Mouse (Mus musculus) CH12.LX (cell line): ENCODE data around the gene Commd1. TPM values are rescaled to one million over a fixed set of nuclear protein-coding genes. Genes with fewer than 3 reads are reported as not detected.
A peak's percentile ranks its signal among the peaks of the same experiment; 100 is the strongest.

Source experiments
- DNase-seq: peaks from one replicate; pipeline ENCODE4 v3.0.0-alpha.2; 2013; ENCODE audit errors: extremely low read depth
- H3K27ac ChIP-seq: 2 replicates; pipeline ENCODE4 v1.5.1; 2012; ENCODE audit warnings: low read depth, mild to moderate bottlenecking, control low read depth, moderate library complexity; ENCODE audit not compliant: insufficient read depth
- H3K27me3 ChIP-seq: replicated peaks from 2 replicates; pipeline ENCODE3; 2012; ENCODE audit warnings: inconsistent platforms
- H3K36me3 ChIP-seq, 2 experiments: replicated peaks in 1 of 2; 2 replicates each; pipeline versions ENCODE3 to v1.6.1; 2012; ENCODE audit warnings: inconsistent platforms in 1 of 2, low read length in 1 of 2, mild to moderate bottlenecking in 1 of 2, mixed read lengths in 1 of 2, moderate library complexity in 1 of 2; ENCODE audit not compliant: control insufficient read depth in 1 of 2, insufficient read depth in 1 of 2
- H3K4me1 ChIP-seq, 2 experiments: 2 replicates each; pipeline ENCODE4 v1.6.1; 2012; ENCODE audit warnings: inconsistent platforms in 1 of 2, moderate library complexity in 1 of 2; ENCODE audit not compliant: insufficient read depth in 2 of 2, control insufficient read depth in 1 of 2
- H3K4me2 ChIP-seq: 2 replicates; pipeline ENCODE4 v1.6.1; 2012; ENCODE audit warnings: low read depth, mild to moderate bottlenecking, control low read depth; ENCODE audit not compliant: poor library complexity, insufficient read depth, severe bottlenecking
- H3K4me3 ChIP-seq, 3 experiments: fragments of 150-350 bp in 1 of 3; sonication (generic) in 1 of 3; replicated peaks in 1 of 3; 2 replicates each; pipeline versions ENCODE3 to v1.5.1; 2011 to 2012; ENCODE audit warnings: low read depth in 2 of 3, low read length in 2 of 3, mild to moderate bottlenecking in 2 of 3, moderate library complexity in 2 of 3, control low read depth in 1 of 3, improper control_type of control experiment in 1 of 3, inconsistent platforms in 1 of 3, mixed read lengths in 1 of 3; ENCODE audit not compliant: poor library complexity in 1 of 3
- H3K79me2 ChIP-seq: replicated peaks from 2 replicates; pipeline ENCODE4 v1.6.1; 2012; ENCODE audit warnings: mild to moderate bottlenecking, moderate library complexity; ENCODE audit not compliant: control insufficient read depth, poor library complexity, insufficient read depth, severe bottlenecking; ENCODE audit errors: extremely low read depth
- H3K9ac ChIP-seq: 2 replicates; pipeline ENCODE4 v1.6.1; 2012; ENCODE audit warnings: low read depth, mild to moderate bottlenecking, control low read depth, moderate library complexity; ENCODE audit not compliant: insufficient read depth
- H3K9me3 ChIP-seq: replicated peaks from 2 replicates; pipeline ENCODE3; 2012; ENCODE audit warnings: low read length, inconsistent platforms, mixed read lengths
- CHD1 ChIP-seq: IDR thresholded peaks from 2 replicates; pipeline ENCODE4 v1.6.1; 2012; ENCODE audit warnings: low read depth, low read length, improper control_type of control experiment, inconsistent platforms
- E2F4 ChIP-seq: IDR thresholded peaks from 2 replicates; pipeline ENCODE4 v1.6.1; 2011; ENCODE audit warnings: low read depth, low read length, improper control_type of control experiment; ENCODE audit not compliant: insufficient replicate concordance
- MAX ChIP-seq: IDR thresholded peaks from 2 replicates; pipeline ENCODE4 v1.6.1; 2011; ENCODE audit warnings: low read length, improper control_type of control experiment
- MEF2A ChIP-seq: IDR thresholded peaks from 2 replicates; pipeline ENCODE4 v1.6.1; 2014; ENCODE audit warnings: low read depth, mild to moderate bottlenecking, inconsistent platforms, low read length, improper control_type of control experiment, borderline replicate concordance
- MYC ChIP-seq: IDR thresholded peaks from 2 replicates; pipeline ENCODE4 v1.6.1; 2011; ENCODE audit warnings: low read depth, mild to moderate bottlenecking, improper control_type of control experiment, low read length
- NRF1 ChIP-seq: IDR thresholded peaks from 2 replicates; pipeline ENCODE4 v1.6.1; 2014; ENCODE audit warnings: low read depth, mild to moderate bottlenecking, inconsistent platforms, low read length, improper control_type of control experiment, moderate library complexity
- POLR2A ChIP-seq: IDR thresholded peaks from 2 replicates; pipeline ENCODE4 v1.6.1; 2011; ENCODE audit warnings: low read depth, mild to moderate bottlenecking, improper control_type of control experiment, low read length
- TBP ChIP-seq: conservative IDR thresholded peaks from 2 replicates; pipeline ENCODE4 v1.6.1; 2011; ENCODE audit warnings: low read depth, low read length, improper control_type of control experiment
- TCF12 ChIP-seq: IDR thresholded peaks from 2 replicates; pipeline ENCODE4 v1.6.1; 2014; ENCODE audit warnings: low read depth, mild to moderate bottlenecking, inconsistent platforms, low read length, improper control_type of control experiment
- ZC3H11A ChIP-seq: IDR thresholded peaks from 2 replicates; pipeline ENCODE4 v1.6.1; 2012; ENCODE audit warnings: low read depth, mild to moderate bottlenecking, inconsistent platforms, low read length, improper control_type of control experiment
- ZKSCAN1 ChIP-seq: IDR thresholded peaks from 2 replicates; pipeline ENCODE4 v1.6.1; 2012; ENCODE audit warnings: low read depth, inconsistent platforms, low read length, improper control_type of control experiment, borderline replicate concordance
- ZNF384 ChIP-seq: IDR thresholded peaks from 2 replicates; pipeline ENCODE4 v1.6.1; 2012; ENCODE audit warnings: low read depth, low read length, improper control_type of control experiment, inconsistent platforms
- dilution Hi-C: fragments of 300-500 bp; cut with MboI; formaldehyde crosslinking; loops from 2 replicates; pipeline ENCODE4 v1.14.3; 2020; ENCODE audit warnings: low sequenced_read_pairs; ENCODE audit not compliant: extremely low pct_unique_long_range_greater_than_20kb, extremely low pct_ligation_motif_present
- in situ Hi-C: fragments of 300-500 bp; cut with MboI; formaldehyde crosslinking; loops from 3 replicates; pipeline ENCODE4 v1.14.3; 2019; ENCODE audit warnings: low sequenced_read_pairs, low pct_ligation_motif_present, low pct_unique_long_range_greater_than_20kb, mixed read lengths
- polyA plus RNA-seq: library from polyadenylated mRNA; unstranded; fragments of >175 nt; gene quantifications from 2 replicates; pipeline ENCODE4 v1.2.1, GENCODE M21; 2012; ENCODE audit warnings: low read depth; ENCODE audit not compliant: insufficient read length
- total RNA-seq, 2 experiments: library from RNA; depleted of rRNA; stranded (reverse); fragments of 300-350 nt in 1 of 2; fragments of >200 nt in 1 of 2; gene quantifications; 2 replicates each; pipeline ENCODE4 v1.2.3; 2012 to 2014

Commd1 gene
- total and polyA plus RNA-seq, 3 experiments = 109 to 163 (median 113) TPM

- peaks cover 7 to 28% of the 10 kb centered on the region in 2 experiments for H3K36me3 ChIP-seq
- H3K4me3 ChIP-seq = peak overlapping the region; percentile 63 to 84 (median 83)
- in situ Hi-C loops = no loop called here
- DNase-seq = no peak
- peak overlapping the region; percentile 77 for H3K27ac ChIP-seq
- peak overlapping the region; percentile 84 for H3K4me2 ChIP-seq
- no peaks in the 10 kb centered on the region for H3K27me3 ChIP-seq
- dilution Hi-C loops = no loop called here
- 0 out of 2 replicates have a peak, but pooled peaks have one; percentile 27 for TF ChIP-seq TBP
- TF ChIP-seq TCF12 = 0 out of 2 replicates have a peak, but pooled peaks have one; percentile 12
- 0 out of 2 replicates have a peak, but pooled peaks have one; percentile 10 for TF ChIP-seq MEF2A
- TF ChIP-seq NRF1 = peak; percentile 78
- TF ChIP-seq POLR2A = 0 out of 2 replicates have a peak, but pooled peaks have one; percentile 36
- TF ChIP-seq ZC3H11A = no peak
- TF ChIP-seq ZNF384 = peak; percentile 55; the same call in 1 of the 2 replicates
- 0 out of 2 replicates have a peak, but pooled peaks have one; percentile 22 for TF ChIP-seq MYC
- no peak; the same call in 1 of the 2 replicates for TF ChIP-seq CHD1
- H3K79me2 ChIP-seq = peaks cover 80% of the 10 kb centered on the region
- H3K9me3 ChIP-seq = no peaks in the 10 kb centered on the region
- H3K4me1 ChIP-seq = peaks cover 21 to 39% of the 10 kb centered on the region in 2 experiments
- H3K9ac ChIP-seq = peak overlapping the region; percentile 85
These were observed 125.7 kb downstream of the Commd1 start for GRCm38 (mm10) chr11:22856371-22856965.

- Histone ChIP-seq H3K9me3 (no peaks in the 10 kb centered on the region), H3K27me3 (no peaks in the 10 kb centered on the region), H3K4me1 (peaks cover 29 to 58% of the 10 kb centered on the region in 2 experiments), H3K27ac (peak overlapping the region; percentile 54), H3K36me3 (peaks cover 7 to 39% of the 10 kb centered on the region in 2 experiments), H3K4me2 (peak overlapping the region; percentile 78), H3K4me3 (peak overlapping the region; percentile 36 to 50 (median 45)), H3K79me2 (peaks cover 94% of the 10 kb centered on the region), H3K9ac (peak overlapping the region; percentile 20; the same call in 1 of the 2 replicates)
- in situ Hi-C loops = loop anchor here (5.0 kb wide), 1 partner anchor 162 kb away; no protein-coding TSS in a partner anchor
- dilution Hi-C loops = no loop called here
- DNase-seq = no peak
- 0 out of 2 replicates have a peak, but pooled peaks have one; percentile 8 for TF ChIP-seq MAX
- TF ChIP-seq E2F4 = no peak
- TF ChIP-seq MEF2A = no peak
- TF ChIP-seq ZKSCAN1 = no peak
These were observed 127.6 kb downstream of the Commd1 start for GRCm38 (mm10) chr11:22854571-22854970.
